Mouse (Mus musculus): ENCODE measurements at regions not wholly inside any gene's neighbourhood (a gene's known extent, or its start where the extent isn't known, plus 50 kb on each side); places are given as distances from the start of the nearest gene placed in this dataset.

DNA sequence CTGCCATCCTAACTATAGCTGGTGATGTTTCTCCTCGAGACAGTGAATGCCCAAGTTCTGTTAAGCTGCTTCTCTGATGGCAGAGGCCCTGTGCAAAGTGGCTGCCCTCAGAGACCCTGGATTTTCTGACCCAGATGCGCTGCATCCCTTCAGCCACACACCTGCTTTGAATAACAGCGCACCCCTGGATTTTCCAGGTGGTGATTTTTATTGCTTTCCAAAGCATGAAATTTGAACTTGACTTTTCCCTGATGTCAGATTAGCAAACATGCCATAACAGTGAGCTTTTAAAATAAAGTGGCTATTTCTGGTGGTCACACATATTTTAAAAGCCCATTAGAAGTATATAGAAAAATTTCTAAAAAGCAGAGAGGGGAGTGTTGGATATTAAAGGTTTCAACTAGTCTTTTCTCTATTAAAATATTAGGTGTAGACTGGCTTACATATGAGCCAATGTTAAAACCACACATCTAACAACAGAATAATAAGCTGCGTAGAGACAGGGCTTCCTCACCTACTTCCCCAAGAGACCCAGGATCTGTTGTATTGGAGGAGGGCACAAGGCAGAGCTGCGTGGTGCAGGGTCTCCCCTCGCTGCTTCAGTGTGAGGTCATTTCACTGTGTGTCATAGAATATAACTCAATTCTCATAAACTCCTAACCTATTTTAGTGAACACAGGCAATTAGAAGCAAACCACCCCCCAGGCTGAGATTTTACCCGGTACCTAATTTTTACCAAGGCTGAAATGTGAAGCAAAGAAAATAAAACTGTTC, 280.3 kb downstream of the Ccdc91 start:
- DNase-seq (ENCODE audit: low spot score) = no peak

DNA sequence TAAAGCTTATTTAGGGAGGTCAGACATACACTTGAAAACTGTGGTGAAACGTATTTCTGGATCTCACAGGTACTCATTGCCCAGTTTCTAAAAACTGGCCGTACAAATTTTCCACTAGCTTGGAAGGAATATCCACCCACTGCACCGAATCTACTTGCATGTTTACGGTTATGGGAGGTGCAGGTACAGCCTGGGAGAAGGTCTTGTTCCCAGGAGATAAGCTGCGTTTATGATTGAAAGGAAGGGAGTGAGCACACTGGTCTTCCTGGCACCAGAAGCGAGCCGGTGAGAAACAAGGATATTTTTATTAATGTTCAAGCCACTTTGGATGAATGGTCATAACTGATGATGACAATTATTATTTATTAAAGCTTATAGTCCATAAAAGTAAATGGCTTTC, 283.9 kb downstream of the Ccdc91 start:
- DNase-seq (ENCODE audit: low spot score) = no peak

DNA sequence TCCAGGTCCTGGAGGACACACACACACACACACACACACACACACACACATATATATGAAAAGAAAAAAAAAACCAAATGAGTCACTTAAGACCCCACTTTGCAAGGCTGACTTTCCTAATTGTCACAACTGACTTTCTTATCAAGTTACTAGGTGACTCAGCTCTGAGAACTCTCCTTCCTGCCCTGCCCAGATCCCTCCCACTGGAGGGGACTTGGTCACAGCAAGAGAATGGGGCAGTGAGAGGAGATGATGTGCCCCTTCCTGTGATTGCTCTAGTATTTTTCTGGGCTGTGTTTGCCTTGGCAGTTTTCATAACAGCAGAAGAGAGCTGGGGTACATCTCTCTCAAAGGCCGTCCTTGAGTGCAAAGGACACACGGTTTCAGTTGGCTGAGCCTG, 284.5 kb downstream of the Ccdc91 start:
- DNase-seq (ENCODE audit: low spot score) = no peak

DNA sequence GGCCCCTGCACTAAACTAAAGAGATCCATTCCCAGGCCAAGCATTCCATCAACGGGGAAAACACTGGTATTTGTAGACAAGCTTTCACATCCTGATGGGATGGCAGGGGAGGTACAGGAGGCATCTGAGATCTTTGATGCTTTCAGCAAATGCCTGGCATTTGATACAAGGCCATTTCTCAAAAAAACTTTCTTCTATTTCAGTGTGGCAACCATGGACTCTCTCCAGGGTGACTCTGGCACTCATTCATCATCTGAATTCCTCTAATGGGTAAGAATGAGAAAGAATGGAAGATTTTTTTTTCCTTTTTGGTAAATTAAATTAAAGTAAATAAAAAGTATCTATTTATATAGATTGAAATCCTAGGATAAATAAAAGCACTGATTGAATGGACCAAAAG, 281.8 kb upstream of the Far2 start:
- no peak for DNase-seq (ENCODE audit: low spot score)

DNA sequence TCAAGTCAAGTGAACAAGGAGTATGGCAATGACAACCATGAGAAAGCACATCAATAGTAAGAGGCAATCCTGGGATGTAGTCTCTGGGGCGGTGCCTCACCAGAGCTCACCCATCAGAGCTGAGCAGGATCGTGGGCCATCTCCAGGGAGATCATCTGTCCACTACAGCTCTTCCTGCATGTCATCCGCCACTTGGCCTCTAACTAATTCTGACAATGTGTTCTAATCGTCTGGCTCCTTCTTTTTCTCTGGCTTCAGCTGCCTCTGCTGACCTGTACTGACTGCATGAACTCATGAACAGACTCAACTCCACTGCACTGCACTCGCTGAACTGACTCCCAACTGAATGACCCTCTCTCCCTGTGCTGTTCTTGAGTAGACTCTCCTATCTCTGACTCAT, 277.9 kb upstream of the Far2 start:
- no peak for DNase-seq (ENCODE audit: low spot score)

DNA sequence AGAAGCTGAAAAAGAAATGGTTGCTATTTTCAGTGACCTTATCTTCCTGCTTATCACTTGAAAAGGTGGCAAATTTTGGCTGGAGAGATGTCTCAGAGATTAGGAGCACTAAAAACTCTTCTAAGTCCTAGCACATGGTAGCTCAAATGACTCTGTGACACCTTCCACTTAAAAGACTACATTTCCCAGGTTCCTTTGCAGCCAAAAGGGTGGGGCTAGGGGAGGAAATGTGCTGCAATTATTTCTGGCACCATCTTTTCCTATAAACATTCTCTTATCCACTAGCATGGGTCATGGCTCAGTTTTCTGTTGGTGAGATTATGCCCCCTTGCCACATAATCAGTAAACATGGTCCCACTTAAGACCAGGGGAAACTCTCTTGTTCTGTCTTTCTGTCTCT, 277.0 kb upstream of the Far2 start:
- DNase-seq (ENCODE audit: low spot score) = no peak

DNA sequence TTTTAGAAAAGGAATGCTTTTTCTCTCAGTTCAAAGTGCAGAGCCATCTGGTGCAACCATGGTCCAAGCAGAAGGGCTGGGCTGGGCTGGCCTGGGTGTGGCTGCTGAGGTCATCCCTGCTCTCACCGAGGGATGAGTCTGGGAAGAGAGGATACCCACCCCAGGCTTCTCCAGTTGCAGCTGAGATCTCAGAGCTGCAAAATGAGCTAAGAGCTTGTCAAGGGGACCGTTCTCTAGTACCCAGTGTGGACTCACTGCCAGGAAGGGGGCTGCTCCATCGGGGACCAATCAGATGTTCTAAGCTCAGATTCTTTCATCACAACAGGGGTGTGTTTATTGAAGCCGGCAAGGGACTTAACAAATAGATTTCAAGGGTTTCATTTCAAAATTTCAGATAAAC, 275.6 kb upstream of the Far2 start:
- DNase-seq (ENCODE audit: low spot score) = no peak

DNA sequence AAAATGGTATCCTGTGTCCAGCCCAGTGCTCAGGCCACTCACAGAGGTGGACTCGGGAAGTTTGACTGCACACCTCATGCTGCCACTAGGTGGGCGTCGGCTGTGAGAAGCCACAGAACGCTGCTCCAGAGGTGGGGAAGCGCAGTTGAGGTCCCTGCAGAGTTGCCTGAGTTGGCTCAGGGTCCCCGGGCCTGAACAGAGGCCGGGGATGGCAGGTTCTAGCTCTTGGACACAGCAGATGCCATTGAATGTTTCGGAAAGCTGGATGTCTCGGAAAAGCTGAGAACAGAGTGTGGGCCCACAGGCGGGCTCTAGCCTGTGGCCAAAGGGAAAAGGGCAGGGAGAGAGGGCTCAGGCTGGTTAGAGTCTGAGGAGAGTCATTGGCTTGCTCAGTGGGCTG, 273.2 kb upstream of the Far2 start:
- no peak for DNase-seq (ENCODE audit: low spot score)

DNA sequence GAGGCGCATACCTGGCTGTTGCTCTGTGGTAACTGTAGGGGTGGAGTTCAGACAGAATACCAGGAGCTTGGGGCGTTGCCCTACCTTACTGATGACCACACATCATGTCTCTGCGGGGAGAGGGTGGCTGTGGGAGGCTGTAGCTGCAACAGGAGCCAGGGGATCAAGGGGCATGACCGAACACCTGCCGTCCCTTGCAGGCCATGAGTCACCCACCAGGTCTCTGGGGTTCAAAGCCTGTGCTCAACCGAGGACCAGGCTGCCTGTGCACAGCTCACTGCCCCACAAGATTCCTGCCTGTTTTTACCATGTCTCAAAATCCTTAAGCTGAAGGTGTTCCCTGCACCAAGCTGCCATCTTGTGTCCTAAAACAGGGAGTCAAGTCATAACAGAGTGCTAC, 272.4 kb upstream of the Far2 start:
- no peak for DNase-seq (ENCODE audit: low spot score)

DNA sequence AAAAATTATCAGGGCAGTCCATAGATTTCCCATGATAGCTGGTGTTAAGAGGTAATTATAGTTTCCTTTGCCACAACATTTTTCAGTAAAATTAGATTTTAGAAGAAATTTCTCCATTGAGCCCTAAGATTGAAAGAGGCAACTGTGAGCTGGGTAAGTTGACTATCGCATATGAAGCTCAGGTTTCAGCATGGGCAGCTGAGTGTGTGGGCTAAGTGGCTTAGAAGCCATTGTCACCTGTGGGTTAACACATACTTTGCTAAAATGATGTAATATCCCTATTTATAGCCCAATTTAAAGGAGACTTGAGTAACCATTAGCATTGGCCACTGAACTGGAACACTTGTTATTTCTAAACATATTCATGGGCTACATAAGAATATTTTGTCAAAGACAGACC, 267.6 kb upstream of the Far2 start:
- no peak for DNase-seq (ENCODE audit: low spot score)

DNA sequence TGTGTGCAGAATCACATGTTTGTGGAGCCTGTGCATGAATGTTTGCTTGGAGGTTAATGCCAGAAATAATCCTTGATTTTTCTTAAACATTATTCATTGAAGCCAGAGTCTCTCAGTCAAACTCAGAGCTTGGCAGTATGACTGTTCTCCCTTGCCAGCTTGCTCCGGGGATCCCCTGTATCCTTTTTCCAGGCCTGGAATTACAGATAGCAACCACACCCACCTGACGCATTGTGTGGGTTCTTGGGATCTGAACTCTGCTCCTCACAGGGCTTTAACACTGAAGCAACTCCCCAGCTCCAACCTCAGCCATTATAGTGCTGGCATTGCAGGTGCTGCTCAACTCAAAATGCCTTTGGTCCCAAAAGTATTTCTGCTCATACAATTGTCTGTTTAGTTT, 262.8 kb upstream of the Far2 start:
- DNase-seq (ENCODE audit: low spot score) = no peak

DNA sequence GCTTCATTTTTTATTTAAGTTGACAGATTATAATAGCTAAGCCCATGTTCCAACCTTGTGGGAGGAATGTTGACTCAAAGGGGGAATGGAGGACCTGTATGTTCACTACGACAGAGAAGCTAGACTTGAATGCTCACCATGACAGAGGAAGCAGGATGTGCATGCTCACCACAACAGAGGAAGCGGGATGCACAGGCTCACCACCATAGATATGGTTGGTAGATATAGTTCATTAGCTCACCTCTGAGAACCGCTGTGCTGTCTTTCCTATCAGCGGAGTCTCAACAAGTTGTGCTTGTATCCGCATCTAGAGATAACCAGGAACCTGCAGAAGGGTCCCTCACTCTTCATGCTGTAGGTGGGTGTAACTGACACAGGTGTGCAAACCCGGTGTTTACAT, 262.2 kb upstream of the Far2 start:
- DNase-seq (ENCODE audit: low spot score) = no peak

DNA sequence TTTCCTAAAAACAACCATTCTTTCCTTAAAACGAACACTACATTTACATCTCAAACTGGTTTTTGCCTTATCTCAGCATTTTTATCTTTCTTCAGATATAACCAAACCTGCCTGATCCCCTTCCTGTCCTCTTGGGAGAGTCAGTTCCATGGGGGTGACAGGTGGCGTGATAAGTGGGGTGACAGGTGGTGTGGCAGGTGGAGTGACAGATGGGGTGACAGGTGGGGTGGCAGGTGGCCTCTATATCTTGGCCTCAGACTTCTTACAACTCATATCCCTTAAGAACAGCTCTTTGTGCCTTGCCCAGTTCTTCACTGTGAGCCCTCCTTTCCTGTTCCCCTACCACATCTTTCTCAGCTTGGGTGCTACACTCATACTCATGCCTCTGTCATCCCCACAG, 259.0 kb upstream of the Far2 start:
- no peak for DNase-seq (ENCODE audit: low spot score)

DNA sequence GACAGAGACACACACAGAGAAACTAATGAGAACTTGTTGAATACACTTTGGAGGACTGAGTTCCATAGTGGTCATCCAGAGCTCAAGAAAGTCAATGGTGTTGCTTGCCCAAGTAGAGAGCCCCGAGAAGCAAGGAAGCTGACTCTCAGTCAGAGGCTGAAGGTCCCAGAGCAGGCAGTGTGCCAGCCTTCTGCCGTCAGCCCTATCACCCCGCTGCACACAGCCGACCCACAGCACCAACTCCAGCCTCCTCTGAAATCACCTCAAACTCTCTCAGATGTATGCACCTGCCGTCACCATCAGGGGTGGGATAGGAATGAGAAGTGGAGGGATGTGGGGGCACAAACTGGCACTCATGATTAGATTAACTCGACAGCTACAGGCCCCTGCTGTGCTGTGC, 257.9 kb upstream of the Far2 start:
- no peak for DNase-seq (ENCODE audit: low spot score)

DNA sequence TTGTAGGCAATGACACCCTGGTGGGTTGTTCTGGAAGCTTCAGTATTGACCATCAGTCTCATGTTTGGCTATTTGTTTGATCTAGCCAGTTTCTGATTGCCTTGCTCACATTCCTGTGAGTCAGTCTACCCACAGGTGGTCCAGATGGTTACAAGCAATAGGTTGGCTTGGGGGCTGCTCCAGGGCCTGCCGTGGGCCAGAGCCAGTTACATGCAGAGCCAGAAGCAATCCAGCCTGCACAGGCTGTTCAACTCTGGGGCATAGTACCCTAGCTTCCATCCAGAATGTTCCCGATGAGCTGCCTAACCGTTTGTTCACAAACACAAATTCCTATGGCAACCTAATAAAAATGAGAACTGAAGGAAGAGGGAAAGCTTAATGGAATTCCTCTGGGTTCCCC, 253.2 kb upstream of the Far2 start:
- DNase-seq (ENCODE audit: low spot score) = no peak

DNA sequence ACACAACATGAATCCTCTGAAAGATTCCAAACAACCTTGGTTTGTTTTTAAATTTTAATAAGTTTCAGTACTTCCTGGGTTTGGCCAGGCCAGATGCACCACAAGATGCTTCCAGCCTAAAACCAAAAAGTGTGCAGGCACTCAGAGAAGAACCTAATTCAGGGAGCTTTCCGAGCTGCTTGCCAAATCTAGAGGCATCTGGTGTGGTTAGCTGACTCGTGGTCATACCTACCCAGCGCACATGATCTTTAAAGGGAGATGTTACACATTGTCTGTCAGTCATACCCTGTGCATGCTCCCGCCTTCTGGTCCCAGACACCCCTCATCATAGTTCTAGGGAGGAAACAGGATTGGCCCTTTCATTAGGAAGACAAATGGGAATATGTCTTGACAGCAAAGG, 252.7 kb upstream of the Far2 start:
- no peak for DNase-seq (ENCODE audit: low spot score)

DNA sequence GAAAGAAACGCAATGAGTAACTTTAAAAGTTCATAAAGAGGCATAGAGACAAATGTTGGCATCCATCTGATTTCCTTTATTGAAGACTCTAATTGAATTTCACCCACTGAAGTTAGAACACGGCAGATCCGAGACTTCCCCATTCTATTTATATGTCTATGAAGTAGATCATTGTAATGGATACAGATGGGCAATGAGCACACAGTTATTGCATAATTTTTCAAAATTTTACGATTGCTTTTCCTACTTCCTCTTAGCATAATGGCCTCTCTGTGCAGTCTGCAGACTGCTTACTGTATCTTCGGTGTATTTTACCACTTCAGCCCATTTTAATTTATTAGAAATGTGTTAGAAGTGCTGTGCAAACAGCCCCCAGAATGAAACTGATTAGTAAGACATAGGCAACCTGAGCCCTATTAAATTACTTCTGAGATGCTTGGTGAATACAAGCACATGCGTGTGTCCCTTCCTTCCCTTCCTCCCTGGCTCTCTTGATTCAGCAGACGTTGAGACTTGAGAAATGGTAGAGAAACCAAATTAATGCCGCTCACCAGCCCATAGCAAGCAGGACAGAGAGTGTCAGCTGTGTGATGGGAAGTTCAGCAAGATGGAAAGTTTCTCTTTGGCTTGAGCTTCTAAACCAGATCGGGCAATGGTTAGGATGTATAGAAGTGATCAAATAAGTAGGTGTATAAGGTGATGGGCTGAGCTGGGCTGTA, 247.9 kb upstream of the Far2 start:
- DNase-seq (ENCODE audit: low spot score) = no peak

DNA sequence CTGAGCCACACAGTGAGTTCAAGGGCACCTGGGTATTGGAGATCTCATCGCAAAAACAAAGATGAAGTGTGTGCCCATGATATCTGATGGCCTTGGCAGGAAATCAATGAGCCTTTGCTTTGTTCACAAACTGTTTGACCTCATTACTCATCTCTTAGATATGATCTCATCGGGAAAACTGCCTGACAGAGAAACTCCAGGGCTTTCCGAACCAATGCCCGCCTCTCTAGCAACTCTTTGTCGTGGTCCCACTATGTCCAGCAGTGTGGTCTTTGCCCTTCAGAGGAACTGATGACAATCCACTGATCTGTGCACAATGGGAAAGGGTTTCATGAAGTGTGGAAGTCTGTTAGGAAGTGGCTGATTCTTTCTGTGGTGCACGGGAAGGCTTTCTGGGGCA, 247.2 kb upstream of the Far2 start:
- no peak for DNase-seq (ENCODE audit: low spot score)

DNA sequence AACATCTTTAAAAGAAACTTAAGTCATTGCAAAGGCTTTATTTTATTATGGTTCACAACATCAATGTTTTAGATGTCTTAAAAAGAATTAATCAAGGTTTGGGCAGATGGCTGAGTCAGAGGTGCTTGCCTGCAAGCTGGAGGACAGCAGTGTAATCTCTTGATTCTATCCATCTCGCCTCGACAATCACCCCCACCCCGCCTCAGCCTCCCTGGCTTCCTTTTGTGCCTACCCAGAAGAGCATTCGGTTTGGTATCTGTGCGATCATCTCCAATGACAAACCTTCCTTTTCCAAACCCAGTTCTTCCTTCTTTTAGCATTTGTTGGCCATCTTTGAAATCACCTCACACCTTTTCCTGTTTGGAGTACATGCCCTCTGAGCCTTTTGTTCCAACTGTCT, 246.2 kb upstream of the Far2 start:
- DNase-seq (ENCODE audit: low spot score) = no peak

DNA sequence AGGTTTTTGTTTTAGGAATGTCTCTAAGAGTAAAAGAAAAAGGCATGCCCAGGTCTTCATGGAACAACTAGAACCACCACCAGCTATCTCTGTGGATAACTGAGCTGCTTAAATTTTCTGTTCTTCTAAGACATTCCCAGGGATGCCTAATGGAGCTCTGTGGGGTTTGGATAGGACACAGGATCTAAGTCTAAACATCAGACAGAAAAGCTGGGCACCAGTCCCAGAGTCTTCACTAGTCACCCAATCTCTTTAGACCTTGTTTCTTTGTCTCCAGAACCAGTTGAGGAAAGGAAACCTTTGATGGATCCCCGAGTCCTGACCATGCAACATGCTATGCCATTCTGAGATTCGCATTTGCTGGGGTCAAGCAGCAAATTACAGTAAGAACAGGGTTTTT, 243.2 kb upstream of the Far2 start:
- DNase-seq (ENCODE audit: low spot score) = no peak

DNA sequence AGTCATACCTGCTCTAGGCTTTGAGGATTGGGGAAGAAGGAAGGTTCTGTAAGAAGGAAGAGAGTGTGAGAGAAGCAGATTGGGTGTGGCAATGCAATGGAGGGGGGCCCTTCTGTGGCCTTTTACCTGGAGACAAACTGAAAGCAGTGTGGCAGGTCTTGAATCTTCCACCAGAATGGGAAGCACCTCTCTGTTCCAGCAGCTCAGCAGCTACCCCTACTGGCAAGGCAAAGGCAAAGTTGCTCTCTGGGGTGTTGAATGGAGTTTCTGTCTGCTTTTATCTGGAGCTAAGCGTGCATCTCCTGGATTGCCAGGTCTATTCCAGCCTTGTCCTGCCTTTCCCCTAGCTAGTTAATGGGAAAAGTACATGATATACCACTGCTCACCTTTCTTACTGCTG, 236.3 kb upstream of the Far2 start:
- peak; percentile 23 for DNase-seq (ENCODE audit: low spot score)

DNA sequence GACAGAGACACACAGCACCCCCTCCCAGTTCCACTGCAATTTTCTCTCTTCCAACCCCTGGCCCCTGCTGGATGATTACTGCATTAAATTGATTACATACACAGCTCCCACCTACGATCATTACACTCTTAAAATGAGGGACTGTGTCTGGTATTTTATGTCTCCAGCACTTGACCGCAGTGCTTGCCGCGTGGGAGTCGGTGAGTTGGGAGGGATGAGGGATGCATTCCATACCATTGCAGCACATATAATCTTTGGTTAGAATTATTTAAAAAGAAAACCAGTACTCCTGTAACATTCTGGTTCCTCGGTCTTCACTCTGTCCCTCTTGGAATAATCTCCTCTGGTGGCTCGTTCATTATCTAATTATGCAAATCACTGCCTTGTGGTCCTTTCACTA, 230.2 kb upstream of the Far2 start:
- DNase-seq (ENCODE audit: low spot score) = no peak

DNA sequence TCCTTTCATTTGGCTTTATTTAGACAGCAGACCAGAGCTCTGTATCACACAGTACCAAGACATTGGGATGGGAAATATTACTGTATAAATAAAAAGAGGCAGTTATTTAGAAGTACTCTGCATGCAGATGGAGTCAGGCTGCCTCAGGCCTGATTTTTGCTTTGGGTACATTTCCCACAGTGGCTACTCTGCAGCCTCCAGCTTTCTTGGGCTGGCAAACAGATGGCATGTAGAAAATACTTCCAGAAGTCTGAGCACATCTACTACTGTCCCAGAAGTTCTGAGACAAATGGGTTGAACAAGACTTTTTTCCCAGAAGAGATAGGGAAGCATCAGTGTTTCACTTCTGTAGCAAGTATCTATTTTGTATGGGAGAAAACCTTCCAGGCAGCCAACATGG, 229.8 kb upstream of the Far2 start:
- DNase-seq (ENCODE audit: low spot score) = no peak

DNA sequence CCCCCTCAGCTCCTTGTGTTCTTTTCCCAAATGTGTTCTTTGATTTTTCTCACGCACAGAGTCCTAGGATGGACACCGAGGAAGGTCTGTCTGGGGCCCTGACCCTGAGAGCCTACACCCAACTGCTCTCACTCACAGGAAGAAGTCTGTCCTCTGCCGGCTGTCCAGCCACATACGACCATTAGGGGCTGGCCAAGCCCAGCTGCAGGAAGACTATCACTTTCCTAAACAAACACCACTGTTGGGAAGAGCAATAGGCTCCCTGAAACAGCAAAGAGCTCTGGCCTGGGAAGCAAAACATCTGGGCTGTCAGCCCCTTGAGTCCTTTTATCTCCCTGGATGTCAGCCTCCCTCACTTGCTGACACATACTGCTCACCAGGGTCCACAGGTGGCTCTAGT, 224.8 kb upstream of the Far2 start:
- no peak for DNase-seq (ENCODE audit: low spot score)
